Mouse (Mus musculus): Measurements from ENCODE around the gene Ambra1.

- no peak for TF ChIP-seq GATA1 (IDR thresholded peaks at IDR 0.05; ENCODE audit: borderline replicate concordance, low read length)
- TF ChIP-seq FLI1 (IDR thresholded peaks at IDR 0.05; ENCODE audit: low read length) = no peak
These were observed 234.8 kb downstream of the Ambra1 start for GRCm38 (mm10) chr2:91964610-91965204.

All from megakaryocyte, embryonic 14.5 days (primary cell).